Mouse (Mus musculus) thymus, adult 2 months (tissue): Measurements from ENCODE around the gene Kif5a. TPM values are rescaled to one million over a fixed set of nuclear protein-coding genes. Genes with fewer than 3 reads are reported as not detected.
"Not testable (repeated sequence)": the region's sequence is repeated elsewhere in the genome, so short reads cannot be mapped to it uniquely, and the experiment has no call there.

Source experiments
- DNase-seq: peaks from one replicate; pipeline ENCODE4 v3.0.0; 2021
- H3K27ac ChIP-seq: fragments of 200-500 bp; 2 replicates; pipeline ENCODE4 v1.5.1; 2012; ENCODE audit warnings: low read length, control low read depth; ENCODE audit not compliant: control insufficient read depth, insufficient read depth
- H3K27me3 ChIP-seq: fragments of 200-500 bp; 2 replicates; pipeline ENCODE4 v1.6.1; 2012; ENCODE audit warnings: mild to moderate bottlenecking, low read length, moderate library complexity, mixed read lengths; ENCODE audit not compliant: control insufficient read depth, insufficient read depth
- H3K36me3 ChIP-seq: fragments of 200-500 bp; 2 replicates; pipeline ENCODE4 v1.6.1; 2012; ENCODE audit warnings: mild to moderate bottlenecking, low read length, moderate library complexity; ENCODE audit not compliant: control insufficient read depth, insufficient read depth
- H3K4me1 ChIP-seq: fragments of 200-500 bp; replicated peaks from 2 replicates; pipeline ENCODE4 v1.6.1; 2012; ENCODE audit warnings: low read length; ENCODE audit not compliant: control insufficient read depth, insufficient read depth
- H3K4me3 ChIP-seq: fragments of 200-500 bp; 2 replicates; pipeline ENCODE4 v1.5.1; 2012; ENCODE audit warnings: mild to moderate bottlenecking, low read length, control low read depth, moderate library complexity; ENCODE audit not compliant: control insufficient read depth, insufficient read depth
- CTCF ChIP-seq: fragments of 200-500 bp; IDR thresholded peaks from 2 replicates; pipeline ENCODE4 v1.5.1; 2012; ENCODE audit warnings: mild to moderate bottlenecking, control low read depth, low read length, moderate library complexity, borderline replicate concordance; ENCODE audit not compliant: control insufficient read depth, poor library complexity, insufficient read depth; ENCODE audit errors: extremely low read depth
- POLR2A ChIP-seq: fragments of 200-500 bp; IDR thresholded peaks from 2 replicates; pipeline ENCODE4 v1.6.1; 2012; ENCODE audit warnings: mild to moderate bottlenecking, low read length, control low read depth, moderate library complexity; ENCODE audit not compliant: control insufficient read depth, poor library complexity, insufficient read depth; ENCODE audit errors: extremely low read depth
- WGBS: fragments of 180-500 bp; shearing (Covaris S2); methylation state at CpG from one replicate; pipeline ENCODE4 v1.1.7; 2018; 5-methylcytosine and 5-hydroxymethylcytosine counted together
- polyA plus RNA-seq: library from polyadenylated mRNA; depleted of rRNA; stranded (reverse); fragments of >200 nt; gene quantifications from 2 replicates; pipeline ENCODE4 v1.2.3, GENCODE M21; 2012

Gene Kif5a
- polyA plus RNA-seq, 1 experiment, result 1.5 TPM

DNA sequence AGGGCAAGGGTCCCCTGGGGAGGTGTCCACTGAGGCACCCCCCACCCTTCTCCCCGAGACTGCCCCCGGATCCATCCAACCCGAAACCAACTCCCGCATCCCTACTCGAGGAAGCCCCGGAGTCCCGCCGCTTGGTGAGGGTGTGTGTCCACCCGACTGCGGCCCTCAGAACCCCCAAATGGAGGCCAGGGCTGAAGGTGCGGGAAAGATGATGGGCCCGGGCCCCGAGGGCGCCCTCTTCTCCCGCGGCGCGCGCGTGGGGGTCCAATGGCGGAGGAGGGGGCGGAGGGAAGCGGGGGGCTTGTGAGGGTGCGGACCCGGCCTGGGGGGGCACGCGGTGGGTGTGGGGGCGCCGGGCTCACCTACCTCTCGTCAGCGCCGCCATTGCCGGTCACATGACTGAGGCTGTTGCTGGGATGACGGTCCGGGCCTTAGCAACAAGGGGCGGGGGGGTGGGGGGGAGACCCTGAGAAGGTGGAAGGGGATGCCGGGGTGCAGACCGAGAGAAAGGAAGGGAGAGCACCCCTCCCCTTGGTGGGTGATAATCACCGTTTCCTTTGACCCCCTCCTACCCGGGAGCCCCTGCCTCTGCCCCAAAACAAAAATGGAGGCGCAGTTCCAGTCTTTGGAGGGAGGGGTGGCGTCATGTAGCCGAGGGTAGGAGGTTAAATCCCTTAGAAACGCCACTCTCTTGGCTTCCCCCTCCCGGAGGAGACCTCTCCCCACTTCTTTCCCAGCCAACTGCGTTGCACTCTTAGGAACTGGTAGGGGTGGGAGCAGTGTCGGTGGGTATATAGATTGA is 67.6 kb downstream of the Kif5a start, which contains the start of gene Dtx3:
Dtx3 (minus strand) TSS at position 401 of the 802 bp plus-strand sequence.
- Histone ChIP-seq H3K4me3 (peak within 1 kb of the TSS; percentile 80), H3K4me1 (peaks cover 15% of the 10 kb centered on the region), H3K27ac (no peak within 1 kb of the TSS), H3K36me3 (peaks cover 4% of the 10 kb centered on the region; the same call in 1 of the 2 replicates), H3K27me3 (no peaks in the 10 kb centered on the region; the same call in 1 of the 2 replicates)
- DNase-seq, result peak; percentile 50
- 1% methylated on average over 39 of the region's 47 CpGs for WGBS
- TF ChIP-seq CTCF (no peak), POLR2A (no peak)

DNA sequence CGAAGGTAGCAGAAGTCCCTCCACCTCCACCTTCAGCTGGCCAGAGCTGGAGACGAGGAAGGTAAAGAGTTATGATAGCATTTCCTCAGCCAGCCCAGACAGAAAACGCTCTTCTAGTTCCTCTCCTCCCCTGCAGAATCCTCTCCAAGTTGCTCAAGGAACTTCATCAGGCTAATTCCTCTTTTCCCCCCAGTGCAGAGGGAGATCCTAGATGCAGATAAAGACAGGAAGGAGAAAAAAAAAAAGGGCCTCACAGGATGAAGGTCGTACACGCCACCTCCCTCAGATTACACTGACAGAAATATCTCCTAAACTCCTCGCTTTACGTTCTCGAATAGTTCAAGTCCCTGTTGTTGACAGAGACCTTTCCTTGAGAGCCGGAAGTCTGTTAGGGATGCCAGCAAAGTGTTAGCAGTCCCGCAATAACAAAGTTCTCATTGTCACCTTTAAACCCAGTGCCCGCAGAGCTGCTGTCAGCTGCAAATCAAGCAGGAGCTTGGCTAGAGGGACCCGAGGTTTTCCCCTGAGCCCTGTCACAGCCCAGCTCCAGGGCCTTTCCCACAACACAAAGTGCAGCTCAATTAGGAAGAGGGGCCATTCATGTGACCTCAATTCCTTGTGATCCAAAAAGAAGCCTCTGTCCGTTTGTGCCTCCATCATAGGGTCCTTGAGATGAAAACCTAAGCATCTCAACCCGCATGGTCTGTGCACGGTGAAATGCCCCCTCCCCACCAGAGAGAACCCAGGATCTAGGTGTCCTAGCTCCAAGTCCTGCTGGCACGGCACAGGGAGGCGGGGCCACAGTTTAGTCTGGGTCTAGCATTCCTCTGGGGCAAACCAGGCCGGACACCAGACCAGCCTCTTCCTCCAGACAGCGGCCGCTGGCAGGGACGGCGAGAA is 68.5 kb downstream of the Kif5a start:
- Histone ChIP-seq H3K27ac (no peak overlapping the region; the same call in 1 of the 2 replicates), H3K27me3 (no peaks in the 10 kb centered on the region; the same call in 1 of the 2 replicates), H3K4me1 (peaks cover 18% of the 10 kb centered on the region), H3K4me3 (peak overlapping the region; percentile 80), H3K36me3 (0 out of 2 replicates have a peak, but pooled peaks cover 4% of the 10 kb centered on the region)
- 5% methylated on average over 22 of the region's 22 CpGs for WGBS
- DNase-seq, result no peak
- TF ChIP-seq CTCF, result no peak
- no peak for TF ChIP-seq POLR2A

DNA sequence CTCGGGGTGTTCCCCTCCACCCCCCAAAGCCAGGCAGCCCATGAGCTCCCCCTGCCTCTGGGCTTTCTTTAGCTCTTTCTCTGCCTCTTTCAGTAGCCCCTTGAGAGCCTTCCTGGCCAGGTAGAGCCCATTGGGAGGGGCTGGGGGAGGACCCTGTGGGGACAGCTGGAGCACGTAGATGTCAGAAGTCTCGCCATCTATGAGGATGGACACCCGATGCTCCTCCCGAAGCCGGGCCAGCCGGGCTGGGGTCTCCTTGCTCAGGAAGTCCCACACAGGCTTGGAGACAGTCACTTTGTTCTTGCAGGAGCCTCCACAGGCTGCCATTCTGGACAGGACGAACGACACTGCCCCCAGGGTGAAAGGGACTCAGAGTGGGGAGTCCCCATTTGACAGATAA is 70.1 kb downstream of the Kif5a start:
- 95% methylated on average over 9 of the region's 9 CpGs for WGBS
- H3K27ac ChIP-seq, result no peak overlapping the region
- H3K27me3 ChIP-seq, result peaks cover 13% of the 10 kb centered on the region
- H3K36me3 ChIP-seq, result no peaks in the 10 kb centered on the region
- DNase-seq, result no peak
- TF ChIP-seq POLR2A (no peak), CTCF (no peak)
- no peak overlapping the region for H3K4me3 ChIP-seq
- peaks cover 29% of the 10 kb centered on the region for H3K4me1 ChIP-seq

DNA sequence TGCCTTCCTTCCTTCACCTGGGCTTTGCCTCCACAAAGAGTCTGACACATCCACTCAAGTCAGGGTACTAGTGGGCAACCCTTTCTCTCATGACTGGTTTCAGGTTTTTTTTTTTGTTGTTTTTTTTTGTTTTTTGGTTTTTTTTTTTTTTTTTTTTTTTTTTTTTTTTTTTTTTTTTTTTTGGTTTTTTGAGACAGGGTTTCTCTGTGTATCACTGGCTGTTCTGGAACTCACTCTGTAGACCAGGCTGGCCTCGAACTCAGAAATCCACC is 71.2 kb downstream of the Kif5a start:
- H3K4me1 ChIP-seq, result peaks cover 29% of the 10 kb centered on the region
- H3K27ac ChIP-seq, DNase-seq, H3K36me3 ChIP-seq, H3K4me3 ChIP-seq: not testable (repeated sequence)
- 89% methylated on average over 1 of the region's 1 CpGs for WGBS
- H3K27me3 ChIP-seq, result peaks cover 17% of the 10 kb centered on the region

DNA sequence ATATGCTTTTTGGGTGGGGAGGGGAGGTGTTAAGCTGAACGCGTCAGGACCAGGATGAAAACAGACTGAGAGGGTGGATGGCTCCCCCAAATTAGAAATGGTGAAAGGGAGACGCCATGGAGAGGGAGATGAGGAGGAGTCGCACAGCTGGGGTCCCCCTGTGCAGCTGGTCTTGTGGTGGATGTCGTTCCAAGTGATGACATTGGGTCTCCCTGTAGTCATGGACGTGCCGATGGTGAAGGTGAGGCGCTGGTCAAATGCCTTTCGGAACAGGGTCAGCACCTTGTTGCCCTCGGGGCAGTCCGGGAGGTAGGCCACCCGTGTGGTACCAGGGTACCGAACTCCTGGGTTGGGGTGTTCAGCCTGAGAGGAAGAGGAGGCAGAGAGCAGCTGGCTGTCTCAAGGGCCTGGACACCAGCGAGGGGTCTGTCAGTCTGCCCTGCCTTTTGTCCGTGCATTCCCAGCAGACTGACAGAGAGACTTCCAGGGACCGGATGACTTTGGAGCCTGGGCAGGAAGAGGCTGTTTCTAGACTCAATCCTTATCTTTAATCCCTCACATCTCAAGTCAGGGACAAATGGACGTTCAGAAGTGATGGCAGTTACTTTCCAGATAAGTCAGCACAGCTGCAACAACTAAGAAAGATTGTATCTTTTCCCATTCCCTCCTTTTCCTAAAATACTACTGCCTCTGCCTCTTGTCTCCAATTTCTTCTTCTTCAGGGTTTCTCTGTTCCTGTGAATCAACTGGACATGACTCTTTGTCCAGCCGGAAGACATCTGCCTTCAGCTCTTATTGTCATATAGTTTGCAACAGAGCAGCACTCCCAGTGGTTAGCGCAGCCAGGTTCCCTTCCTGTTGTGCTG is 71.7 kb downstream of the Kif5a start:
- Histone ChIP-seq H3K4me1 (peaks cover 29% of the 10 kb centered on the region), H3K36me3 (no peaks in the 10 kb centered on the region), H3K27ac (no peak overlapping the region), H3K27me3 (peaks cover 20% of the 10 kb centered on the region), H3K4me3 (no peak overlapping the region)
- TF ChIP-seq CTCF (no peak), POLR2A (no peak)
- no peak for DNase-seq
- 93% methylated on average over 19 of the region's 19 CpGs for WGBS

DNA sequence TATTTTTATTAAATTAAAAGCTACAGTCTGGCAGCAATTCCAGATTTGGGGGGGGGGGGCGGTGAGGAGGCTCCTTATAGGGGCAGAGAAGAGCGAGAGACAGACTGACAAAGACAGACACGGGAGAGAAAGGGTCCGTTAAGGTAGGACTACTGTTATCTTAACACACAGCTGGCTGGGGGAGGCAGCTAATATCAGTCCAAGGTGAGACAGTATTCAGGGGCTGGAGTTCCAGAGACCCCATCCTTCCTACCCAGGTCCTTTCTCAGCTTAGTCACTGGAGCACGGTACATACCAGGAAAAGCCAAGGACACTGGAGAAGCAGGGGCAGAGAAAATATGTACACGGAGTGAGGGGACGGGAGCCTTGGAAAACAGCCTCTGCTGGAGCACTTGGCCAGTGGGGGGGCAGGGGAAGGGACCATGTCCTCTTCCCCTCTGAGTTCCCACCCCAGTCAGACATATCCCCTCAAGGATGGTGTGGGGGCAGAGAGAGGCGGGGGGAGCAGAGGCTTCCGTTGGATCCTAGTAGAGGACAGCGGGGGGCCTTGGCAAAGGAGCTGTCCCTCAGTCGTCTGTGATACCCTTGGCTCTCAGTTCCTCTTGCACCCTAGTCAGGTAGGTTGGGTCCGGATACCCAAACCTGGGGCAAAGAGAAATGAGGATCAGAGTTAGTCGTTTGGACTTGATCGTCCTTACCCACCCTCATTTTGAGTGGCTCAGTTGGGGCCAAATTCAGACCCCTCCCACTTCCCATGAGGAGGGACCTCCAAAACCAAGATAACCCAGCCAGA is 72.6 kb downstream of the Kif5a start:
- DNase-seq, result no peak
- TF ChIP-seq POLR2A (no peak), CTCF (no peak)
- H3K27me3 ChIP-seq, result peaks cover 20% of the 10 kb centered on the region
- no peak overlapping the region for H3K27ac ChIP-seq
- H3K36me3 ChIP-seq, result no peaks in the 10 kb centered on the region
- H3K4me1 ChIP-seq, result peaks cover 26% of the 10 kb centered on the region
- no peak overlapping the region for H3K4me3 ChIP-seq
- 91% methylated on average over 14 of the region's 14 CpGs for WGBS
